Mouse (Mus musculus) C2C12 (cell line): ENCODE data around the gene Add3. TPM values are rescaled to one million over a fixed set of nuclear protein-coding genes. Genes with fewer than 3 reads are reported as not detected.

ENCODE experiments used
- H3K27me3 ChIP-seq: one replicate; pipeline ENCODE4 v1.6.1; 2011; ENCODE audit not compliant: control insufficient read depth, insufficient read depth, insufficient read length
- H3K36me3 ChIP-seq: one replicate; pipeline ENCODE4 v1.6.1; 2011; ENCODE audit not compliant: control insufficient read depth, insufficient read depth
- H3K4me3 ChIP-seq: one replicate; pipeline ENCODE4 v1.5.1; 2011; ENCODE audit warnings: mild to moderate bottlenecking, control low read depth; ENCODE audit not compliant: poor library complexity, insufficient read depth, severe bottlenecking
- H3K79me2 ChIP-seq: one replicate; pipeline ENCODE4 v1.6.1; 2011; ENCODE audit not compliant: control insufficient read depth, insufficient read depth
- H3K79me3 ChIP-seq: one replicate; pipeline ENCODE4 v1.6.1; 2011; ENCODE audit warnings: low read depth, control low read depth
- H3ac ChIP-seq: one replicate; pipeline ENCODE3; 2011; ENCODE audit warnings: low read depth; ENCODE audit not compliant: control insufficient read depth, insufficient read length
- CEBPB ChIP-seq: IDR thresholded peaks from one replicate; pipeline ENCODE4 v1.6.1; 2011; ENCODE audit warnings: low read depth, mild to moderate bottlenecking, control low read depth, moderate library complexity
- CTCF ChIP-seq: IDR thresholded peaks from one replicate; pipeline ENCODE4 v1.5.1; 2011; ENCODE audit not compliant: control insufficient read depth, insufficient read depth, insufficient read length
- FOSL1 ChIP-seq: IDR thresholded peaks from one replicate; pipeline ENCODE4 v1.8.0; 2011; ENCODE audit warnings: mild to moderate bottlenecking, low read length; ENCODE audit not compliant: poor library complexity, insufficient read depth, severe bottlenecking
- MAX ChIP-seq: IDR thresholded peaks from one replicate; pipeline ENCODE4 v1.6.1; 2011; ENCODE audit warnings: mild to moderate bottlenecking, control low read depth
- MYOD1 ChIP-seq: IDR thresholded peaks from one replicate; pipeline ENCODE4 v1.6.1; 2011; ENCODE audit warnings: low read depth; ENCODE audit not compliant: control insufficient read depth, insufficient read length
- MYOG ChIP-seq: IDR thresholded peaks from one replicate; pipeline ENCODE4 v1.6.1; 2011; ENCODE audit not compliant: control insufficient read depth, insufficient read length; ENCODE audit errors: extremely low read depth
- USF1 ChIP-seq: IDR thresholded peaks from one replicate; pipeline ENCODE4 v1.6.1; 2011; ENCODE audit warnings: low read depth, mild to moderate bottlenecking, control low read depth, moderate library complexity
- polyA plus RNA-seq: library from polyadenylated mRNA; unstranded; fragments of >200 nt; fragmentation: generic; extraction: Trizol; gene quantifications from one replicate; pipeline ENCODE4 v1.2.1, GENCODE M21; 2012; ENCODE audit warnings: missing spikeins

Gene Add3
- polyA plus RNA-seq, 1 experiment, result 1.6 TPM

DNA sequence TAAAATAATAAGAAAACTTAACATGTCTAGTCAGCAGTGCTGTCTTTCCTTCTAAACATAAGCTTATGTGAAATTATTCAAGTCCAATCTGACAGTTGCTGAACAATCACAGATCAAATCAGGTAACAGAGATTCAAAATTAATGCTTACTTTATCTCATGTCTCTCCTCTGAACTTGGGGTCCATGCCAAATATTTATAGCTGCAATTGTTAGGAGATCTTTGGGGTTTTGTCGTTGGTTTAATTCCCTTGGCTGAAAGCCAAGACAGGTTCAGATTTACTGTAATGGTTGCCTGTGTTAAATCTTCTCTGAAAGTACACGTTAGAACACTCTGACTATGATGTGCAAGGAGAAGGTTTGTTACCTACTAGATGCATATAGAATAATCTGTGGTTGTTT lies 4.8 kb downstream of the Add3 start:
- no peaks in the 10 kb centered on the region for H3K79me3 ChIP-seq
- no peaks in the 10 kb centered on the region for H3K36me3 ChIP-seq
- no peaks in the 10 kb centered on the region for H3K79me2 ChIP-seq
- TF ChIP-seq MAX (no peak), MYOD1 (no peak), CEBPB (no peak), CTCF (no peak), USF1 (no peak), MYOG (no peak), FOSL1 (no peak)
- H3K27me3 ChIP-seq, result peaks cover 5% of the 10 kb centered on the region
- H3ac ChIP-seq, result no peak overlapping the region
- H3K4me3 ChIP-seq, result no peak overlapping the region

- Histone ChIP-seq H3K79me3 (no peaks in the 10 kb centered on the region), H3K79me2 (no peaks in the 10 kb centered on the region), H3K27me3 (peaks cover 4% of the 10 kb centered on the region), H3K4me3 (no peak overlapping the region), H3ac (no peak overlapping the region), H3K36me3 (no peaks in the 10 kb centered on the region)
- TF ChIP-seq FOSL1 (no peak), MYOG (no peak), MAX (no peak), MYOD1 (no peak), CEBPB (no peak), CTCF (no peak), USF1 (no peak)
Measured at GRCm38 (mm10) chr19:53149381-53149780, 9.1 kb downstream of the Add3 start.

- no peak for TF ChIP-seq CEBPB
- TF ChIP-seq CTCF, result no peak
- TF ChIP-seq MYOD1, result no peak
- TF ChIP-seq MYOG, result no peak
- no peak for TF ChIP-seq FOSL1
- TF ChIP-seq MAX, result no peak
- no peak for TF ChIP-seq USF1
- Histone ChIP-seq H3ac (no peak overlapping the region), H3K79me3 (no peaks in the 10 kb centered on the region)
Measured at GRCm38 (mm10) chr19:53152451-53152850, 12.2 kb downstream of the Add3 start.

DNA sequence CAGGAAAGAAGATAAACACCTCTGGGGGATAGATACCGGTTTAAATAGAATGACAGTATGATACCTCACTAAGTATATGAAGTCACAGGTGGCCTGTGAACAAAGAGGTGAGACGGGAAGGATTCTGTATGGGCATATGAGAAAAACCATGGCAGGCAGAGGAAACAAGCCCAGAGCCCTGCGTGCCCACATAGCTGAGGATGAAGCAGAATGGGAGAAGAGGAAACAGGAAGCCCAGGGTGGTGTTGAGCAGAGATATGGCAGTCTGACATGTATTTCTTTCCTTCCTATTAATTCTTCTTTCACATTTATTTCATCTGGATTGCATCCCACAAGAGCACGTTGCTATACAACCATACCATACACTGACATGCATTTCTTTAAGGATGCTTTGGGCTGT lies 12.9 kb downstream of the Add3 start:
- H3K79me2 ChIP-seq, result no peaks in the 10 kb centered on the region
- TF ChIP-seq CEBPB, result no peak
- TF ChIP-seq USF1, result no peak
- no peak for TF ChIP-seq CTCF
- TF ChIP-seq MAX, result no peak
- no peak for TF ChIP-seq FOSL1
- no peak for TF ChIP-seq MYOD1
- no peak for TF ChIP-seq MYOG
- no peaks in the 10 kb centered on the region for H3K79me3 ChIP-seq
- H3K36me3 ChIP-seq, result no peaks in the 10 kb centered on the region
- peaks cover 4% of the 10 kb centered on the region for H3K27me3 ChIP-seq
- H3ac ChIP-seq, result no peak overlapping the region
- H3K4me3 ChIP-seq, result no peak overlapping the region

More at GRCm38 (mm10) chr19:53152451-53152850, 12.2 kb downstream of the Add3 start:
- H3K36me3 ChIP-seq, result no peaks in the 10 kb centered on the region
- H3K4me3 ChIP-seq, result no peak overlapping the region
- peaks cover 4% of the 10 kb centered on the region for H3K27me3 ChIP-seq
- H3K79me2 ChIP-seq, result no peaks in the 10 kb centered on the region

DNA sequence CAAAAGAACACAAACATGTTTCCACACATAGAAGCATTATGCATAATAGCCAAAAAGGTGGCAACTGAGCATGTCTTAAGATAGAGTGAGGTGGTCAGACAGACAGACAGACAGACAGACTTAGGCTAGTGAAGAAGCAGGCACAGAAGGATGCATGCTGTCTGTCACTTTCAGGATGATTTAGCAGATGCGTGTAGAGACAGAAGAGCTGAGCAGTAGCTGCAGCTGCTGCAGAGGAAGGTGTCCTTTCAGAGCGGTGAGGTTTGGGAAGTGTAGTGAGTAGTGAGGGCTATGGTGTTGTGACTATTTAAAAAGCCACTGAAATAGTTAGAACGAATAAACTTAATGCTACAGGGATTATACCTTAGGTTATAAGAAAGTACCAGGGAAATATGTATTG lies 13.9 kb downstream of the Add3 start:
- Histone ChIP-seq H3K27me3 (peaks cover 4% of the 10 kb centered on the region), H3K79me3 (no peaks in the 10 kb centered on the region), H3K4me3 (no peak overlapping the region), H3K79me2 (no peaks in the 10 kb centered on the region), H3ac (no peak overlapping the region), H3K36me3 (no peaks in the 10 kb centered on the region)
- TF ChIP-seq CEBPB, result no peak
- no peak for TF ChIP-seq MYOG

GRCm38 (mm10) chr19:53156361-53156760 lies 16.1 kb downstream of the Add3 start:
- no peaks in the 10 kb centered on the region for H3K36me3 ChIP-seq
- peaks cover 4% of the 10 kb centered on the region for H3K27me3 ChIP-seq
- H3K4me3 ChIP-seq, result no peak overlapping the region
- H3K79me3 ChIP-seq, result no peaks in the 10 kb centered on the region
- H3ac ChIP-seq, result no peak overlapping the region
- TF ChIP-seq USF1 (no peak), FOSL1 (no peak), MAX (no peak), CEBPB (no peak), CTCF (no peak), MYOG (no peak), MYOD1 (no peak)
- no peaks in the 10 kb centered on the region for H3K79me2 ChIP-seq
